ENCODE assay signal across 21 mouse cellular contexts in genomic region chr5:39138375-39138774, GRCm38 (mm10).
A peak's percentile ranks its signal among the peaks of the same experiment; 100 is the strongest.
DNase-seq lines count a peak whose midpoint lies in the region; ATAC-seq lines count a peak whose summit lies in the region.
"Had no signal": no experiment of that assay in that cellular context is flagged by ENCODE, and none has a peak within 500 bp of the region (broad histone marks: within the 10 kb centered on the region; RNA-seq: fewer than 3 reads in every experiment).

No protein-coding gene starts in this region.

- DNase-seq in neural tube, embryonic 10.5 days (ENCODE audit: extremely low spot score, low spot score) = no peak
- no peak for DNase-seq in frontal cortex, postnatal 10 days (ENCODE audit: low spot score in 2 of 2)
- no peak for DNase-seq in spleen, postnatal 14 days (ENCODE audit: low spot score in 2 of 2)
- DNase-seq: adrenal gland, adult 2 months; adrenal gland, adult 8-10 months; adrenal gland, postnatal 10 days; adrenal gland, postnatal 14 days; adrenal gland, postnatal 25 days; adrenal gland, postnatal 36 days; B cell, adult 2 months; cerebellum, adult 11 months; cerebellum, adult 11-12 months; cerebellum, adult 18-20 months had no signal

- ATAC-seq in neural tube, embryonic 13.5 days (ENCODE audit: low read depth) = peak; percentile 47; the same call in 1 of the 2 replicates
- peak; percentile 62; the same call in 1 of the 2 replicates for ATAC-seq in neural tube, embryonic 14.5 days (ENCODE audit: low read depth)
- peak; percentile 69; the same call in 1 of the 2 replicates for ATAC-seq in neural tube, embryonic 15.5 days (ENCODE audit: low FRiP score)
- ATAC-seq: activated CD4-positive, CD25-positive, alpha-beta regulatory T cell, adult 4 months; CD4-positive, CD25-positive, alpha-beta regulatory T cell, adult 4 months; Patski had no signal

- no peaks in the 10 kb centered on the region for H3K36me3 ChIP-seq in neural tube, embryonic 13.5 days
- no peaks in the 10 kb centered on the region for H3K36me3 ChIP-seq in neural tube, embryonic 14.5 days (ENCODE audit: control insufficient read depth, insufficient read depth, low read length)
- no peaks in the 10 kb centered on the region for H3K36me3 ChIP-seq in neural tube, embryonic 15.5 days
- H3K36me3 ChIP-seq: G1E had no signal

- WGBS in neural tube, embryonic 13.5 days = 78% methylated on average over 3 of the region's 3 CpGs
- WGBS in neural tube, embryonic 14.5 days = 77% methylated on average over 3 of the region's 3 CpGs
- 78% methylated on average over 3 of the region's 3 CpGs for WGBS in neural tube, embryonic 15.5 days

- H3K4me2 ChIP-seq in neural tube, embryonic 13.5 days = no peak overlapping the region
- no peak overlapping the region for H3K4me2 ChIP-seq in neural tube, embryonic 14.5 days (ENCODE audit: low read depth, low read length)
- H3K4me2 ChIP-seq in neural tube, embryonic 15.5 days = no peak overlapping the region

- H3K4me1 ChIP-seq in neural tube, embryonic 13.5 days (replicated peaks) = no peaks in the 10 kb centered on the region
- H3K4me1 ChIP-seq in neural tube, embryonic 14.5 days (ENCODE audit: control insufficient read depth, insufficient read depth, low read length) = no peaks in the 10 kb centered on the region
- H3K4me1 ChIP-seq in neural tube, embryonic 15.5 days = no peaks in the 10 kb centered on the region

- no peaks in the 10 kb centered on the region for H3K27me3 ChIP-seq in neural tube, embryonic 13.5 days
- no peaks in the 10 kb centered on the region for H3K27me3 ChIP-seq in neural tube, embryonic 14.5 days (ENCODE audit: control insufficient read depth, insufficient read depth, low read length)
- no peaks in the 10 kb centered on the region for H3K27me3 ChIP-seq in neural tube, embryonic 15.5 days (replicated peaks)
- H3K27me3 ChIP-seq: CH12.LX, Patski had no signal

- H3K9ac ChIP-seq in neural tube, embryonic 13.5 days = no peak overlapping the region
- H3K9ac ChIP-seq in neural tube, embryonic 14.5 days (replicated peaks; ENCODE audit: low read depth, low read length) = no peak overlapping the region
- no peak overlapping the region for H3K9ac ChIP-seq in neural tube, embryonic 15.5 days (replicated peaks)

- H3K4me3 ChIP-seq in neural tube, embryonic 13.5 days = no peak overlapping the region
- H3K4me3 ChIP-seq in neural tube, embryonic 14.5 days (ENCODE audit: low read depth, low read length) = no peak overlapping the region
- H3K4me3 ChIP-seq in neural tube, embryonic 15.5 days (replicated peaks) = no peak overlapping the region

- H3K9me3 ChIP-seq in neural tube, embryonic 13.5 days = no peaks in the 10 kb centered on the region
- H3K9me3 ChIP-seq in neural tube, embryonic 14.5 days (ENCODE audit: control insufficient read depth, low read length) = no peaks in the 10 kb centered on the region
- H3K9me3 ChIP-seq in neural tube, embryonic 15.5 days (replicated peaks) = no peaks in the 10 kb centered on the region

- H3K27ac ChIP-seq in neural tube, embryonic 13.5 days (replicated peaks) = no peak overlapping the region
- H3K27ac ChIP-seq in neural tube, embryonic 14.5 days (ENCODE audit: low read depth, low read length) = no peak overlapping the region
- H3K27ac ChIP-seq in neural tube, embryonic 15.5 days (replicated peaks) = no peak overlapping the region
